Comparison of ENCODE assay signal across 8 mouse cellular contexts in genomic region chr2:167101743-167102441, GRCm38 (mm10). TPM values are rescaled to one million over a fixed set of nuclear protein-coding genes. Genes with fewer than 3 reads are reported as not detected.
DNase-seq lines count a peak whose midpoint lies in the region; ATAC-seq and TF ChIP-seq lines count a peak whose summit lies in the region.

No protein-coding gene starts in this region.

- H3K4me2 ChIP-seq in midbrain, embryonic 11.5 days, result no peak overlapping the region

- intact Hi-C loops in heart, postnatal 10 days (cut with DNase I), result no loop called here

- 79% methylated on average over 17 of the region's 17 CpGs for WGBS in midbrain, embryonic 11.5 days

- DNase-seq in testis, postnatal 10 days (ENCODE audit: low spot score), result no peak
- peak; percentile 32 to 43 for DNase-seq in heart, postnatal 10 days
- peak; percentile 79 for DNase-seq in lung, postnatal 36 days
- peak; percentile 78 to 86 for DNase-seq in thymus, postnatal 36 days
- no peak for DNase-seq in midbrain, embryonic 11.5 days (ENCODE audit: low spot score, missing footprints)
- no peak for DNase-seq in retina, postnatal 1 day
- no peak for DNase-seq in cerebellum, adult 8-10 months

- no peak for ATAC-seq in midbrain, embryonic 11.5 days (ENCODE audit: low FRiP score)

- peak overlapping the region; percentile 64 for H3K4me3 ChIP-seq in testis, adult 2 months (ENCODE audit: control insufficient read depth, low read depth, low read length)
- H3K4me3 ChIP-seq in midbrain, embryonic 11.5 days (ENCODE audit: low read depth, low read length), result no peak overlapping the region

- H3K9me3 ChIP-seq in midbrain, embryonic 11.5 days (ENCODE audit: control insufficient read depth, low read length), result no peaks in the 10 kb centered on the region

- H3K36me3 ChIP-seq in testis, adult 2 months (ENCODE audit: control insufficient read depth, insufficient read depth, low read length), result no peaks in the 10 kb centered on the region
- no peaks in the 10 kb centered on the region for H3K36me3 ChIP-seq in midbrain, embryonic 11.5 days (ENCODE audit: control insufficient read depth, insufficient read depth, low read length)

- no peak overlapping the region for H3K9ac ChIP-seq in midbrain, embryonic 11.5 days (ENCODE audit: low read length)

- H3K27ac ChIP-seq in testis, adult 2 months (ENCODE audit: control insufficient read depth, insufficient read depth, low read depth, low read length), result no peak overlapping the region
- H3K27ac ChIP-seq in midbrain, embryonic 11.5 days (ENCODE audit: low read depth, low read length), result no peak overlapping the region

- TF ChIP-seq CTCF in testis, adult 2 months (IDR thresholded peaks at IDR 0.05; ENCODE audit: control insufficient read depth, insufficient read depth, insufficient replicate concordance, low read depth, low read length), result no peak

- H3K27me3 ChIP-seq in testis, adult 2 months (ENCODE audit: control insufficient read depth, insufficient read depth, low read length), result no peaks in the 10 kb centered on the region
- H3K27me3 ChIP-seq in midbrain, embryonic 11.5 days (ENCODE audit: control insufficient read depth, insufficient read depth, low read length), result no peaks in the 10 kb centered on the region

- TF ChIP-seq POLR2A in testis, adult 2 months (IDR thresholded peaks at IDR 0.05; ENCODE audit: control insufficient read depth, low read depth, low read length), result no peak

- peaks cover 26% of the 10 kb centered on the region for H3K4me1 ChIP-seq in testis, adult 2 months (ENCODE audit: control insufficient read depth, insufficient read depth, low read length)
- H3K4me1 ChIP-seq in midbrain, embryonic 11.5 days (ENCODE audit: control insufficient read depth, insufficient read depth, low read length), result no peaks in the 10 kb centered on the region

RNA-seq across cellular contexts. Expression of gene Znfx1, which starts 39.1 kb away (rescaled TPM):
- polyA plus RNA-seq in testis, adult 2 months (2012; rRNA removed), result 42.7 and 43.3 TPM in 2 replicates
- total RNA-seq in heart, postnatal 10 days (2021), result 10 to 100 TPM; 29.0 to 31.3 TPM
- polyA plus RNA-seq in midbrain, embryonic 11.5 days (2014; fragmentation: Nextera tagmentation; extraction: Ambion mirVana), result 5.4 and 5.5 TPM in 2 replicates

Comparison
In these comparisons a context has a peak if more than half of its experiments do, and no peak if none do; other contexts are left out.
1. DNase-seq: peak in heart, postnatal 10 days (2 of 2), lung, postnatal 36 days (single experiment) and thymus, postnatal 36 days (2 of 2); none in testis, postnatal 10 days (single experiment), midbrain, embryonic 11.5 days (single experiment), retina, postnatal 1 day (single experiment) and cerebellum, adult 8-10 months (single experiment).